Mouse (Mus musculus): Measurements from ENCODE around the gene Atp6v1f.

Gene Atp6v1f

DNA sequence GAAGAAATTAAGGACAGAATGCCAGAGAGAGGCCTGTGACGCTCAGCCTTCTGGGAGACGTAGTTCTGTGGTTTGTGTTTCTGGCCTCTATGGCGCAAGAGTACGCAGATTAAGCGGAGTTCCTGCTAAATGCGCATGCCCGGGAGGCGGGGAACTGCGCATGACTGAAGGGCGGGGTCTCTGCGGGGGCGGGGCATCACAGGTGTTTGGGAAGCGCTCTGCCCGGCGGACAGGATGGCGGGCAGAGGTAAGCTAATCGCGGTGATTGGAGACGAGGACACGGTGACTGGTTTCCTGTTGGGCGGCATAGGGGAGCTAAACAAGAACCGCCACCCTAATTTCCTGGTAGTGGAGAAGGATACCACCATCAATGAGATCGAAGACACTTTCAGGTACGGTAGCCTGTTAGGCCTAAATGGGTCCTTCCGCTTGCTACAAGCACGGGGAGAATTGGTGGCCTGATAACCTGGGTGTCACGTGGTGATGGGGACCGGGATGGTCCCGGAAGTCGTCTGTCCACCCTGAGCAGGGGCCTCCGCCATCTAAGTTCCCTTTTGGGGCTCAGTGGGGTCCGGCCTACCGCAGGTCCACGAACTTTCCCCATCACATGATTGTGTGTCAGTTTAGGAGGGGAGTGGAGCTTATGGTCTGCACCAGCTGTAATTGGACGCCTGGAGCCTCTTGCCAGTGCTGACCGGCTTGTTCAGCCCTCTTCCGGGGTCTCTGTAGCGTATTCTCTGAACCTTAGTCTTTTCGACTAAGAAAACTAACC is at the start of gene Atp6v1f:
Gene Atp6v1f (plus strand): TSS at position 136 of the 772 bp plus-strand sequence.
- peak; percentile 94 for DNase-seq

DNA sequence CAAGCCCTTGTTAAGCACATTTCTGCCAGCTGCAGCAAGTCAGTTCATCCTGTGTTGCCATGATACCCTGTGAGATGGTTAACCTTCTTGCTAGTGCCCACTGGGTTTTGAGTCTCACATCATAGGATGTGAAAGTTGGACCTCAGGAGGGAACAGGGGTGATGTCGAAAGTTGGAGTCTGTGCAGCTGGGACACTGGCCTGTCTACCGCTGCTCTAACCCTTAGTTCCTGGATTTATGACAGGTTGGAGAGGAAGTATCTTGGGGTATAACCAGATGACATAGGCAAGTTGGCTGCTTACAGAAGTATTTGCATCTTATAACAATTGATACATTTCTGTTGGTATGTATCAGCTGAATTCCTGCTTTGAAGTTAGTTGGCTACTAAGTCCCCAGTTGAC is 46.9 kb upstream of the Atp6v1f start:
- no peak for DNase-seq

DNA sequence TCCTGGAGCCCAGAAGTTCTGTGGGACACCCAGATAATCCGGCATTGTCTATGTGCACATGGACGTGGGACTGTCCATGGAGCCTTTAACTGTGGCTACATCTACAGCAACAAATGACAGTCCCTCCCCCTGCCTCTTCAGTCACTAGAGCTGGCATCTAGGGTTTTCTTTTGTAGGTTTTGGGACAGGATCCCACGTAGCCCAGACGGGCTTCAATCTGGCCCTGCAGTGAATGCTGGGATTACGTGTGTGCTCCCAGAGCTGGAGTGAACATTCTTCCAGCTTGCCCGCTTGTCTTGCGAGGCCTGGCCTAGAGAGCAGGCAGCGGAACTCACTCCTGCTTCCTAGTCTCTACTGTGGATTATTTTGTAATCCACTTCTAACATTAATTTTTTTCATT is 42.4 kb upstream of the Atp6v1f start:
- no peak for DNase-seq

DNA sequence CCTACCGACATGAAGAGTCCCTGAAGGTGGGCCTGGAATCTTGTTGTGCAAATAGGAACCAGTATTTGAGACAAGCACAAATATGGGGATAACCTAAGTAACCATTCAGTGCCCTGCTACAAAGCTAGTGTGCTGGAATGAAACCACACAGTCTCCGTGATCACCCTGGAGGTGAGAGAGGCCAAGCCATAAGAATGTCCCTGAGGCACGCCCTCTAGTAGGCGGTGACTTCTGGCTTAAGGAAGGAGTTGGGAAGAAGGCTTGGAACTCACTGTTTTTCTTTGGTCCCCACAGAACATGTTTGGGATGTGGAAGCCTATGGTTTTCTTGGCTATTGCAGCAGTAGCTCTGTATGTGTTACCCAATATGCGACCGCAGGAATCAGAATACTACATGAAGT is 41.2 kb upstream of the Atp6v1f start:
- DNase-seq = no peak

DNA sequence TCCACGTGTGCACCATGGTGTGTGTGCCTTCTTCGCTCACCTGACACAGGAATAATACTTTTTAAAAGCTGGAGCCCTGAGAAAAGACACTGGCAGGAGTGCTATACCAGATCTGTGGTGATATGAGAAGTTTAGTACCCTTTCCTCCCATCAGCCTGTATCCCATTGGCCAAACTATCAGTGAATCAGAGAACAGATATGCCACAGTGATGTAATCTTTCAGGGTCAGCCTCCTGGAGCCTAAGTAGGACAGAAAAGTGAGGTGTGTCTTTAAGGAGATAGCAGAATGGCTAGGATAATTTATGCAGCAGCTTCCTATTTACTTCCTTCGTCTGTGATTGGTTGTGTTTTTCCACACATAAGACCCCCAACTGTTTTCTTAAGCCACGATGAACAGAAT is 39.3 kb upstream of the Atp6v1f start:
- DNase-seq = no peak

DNA sequence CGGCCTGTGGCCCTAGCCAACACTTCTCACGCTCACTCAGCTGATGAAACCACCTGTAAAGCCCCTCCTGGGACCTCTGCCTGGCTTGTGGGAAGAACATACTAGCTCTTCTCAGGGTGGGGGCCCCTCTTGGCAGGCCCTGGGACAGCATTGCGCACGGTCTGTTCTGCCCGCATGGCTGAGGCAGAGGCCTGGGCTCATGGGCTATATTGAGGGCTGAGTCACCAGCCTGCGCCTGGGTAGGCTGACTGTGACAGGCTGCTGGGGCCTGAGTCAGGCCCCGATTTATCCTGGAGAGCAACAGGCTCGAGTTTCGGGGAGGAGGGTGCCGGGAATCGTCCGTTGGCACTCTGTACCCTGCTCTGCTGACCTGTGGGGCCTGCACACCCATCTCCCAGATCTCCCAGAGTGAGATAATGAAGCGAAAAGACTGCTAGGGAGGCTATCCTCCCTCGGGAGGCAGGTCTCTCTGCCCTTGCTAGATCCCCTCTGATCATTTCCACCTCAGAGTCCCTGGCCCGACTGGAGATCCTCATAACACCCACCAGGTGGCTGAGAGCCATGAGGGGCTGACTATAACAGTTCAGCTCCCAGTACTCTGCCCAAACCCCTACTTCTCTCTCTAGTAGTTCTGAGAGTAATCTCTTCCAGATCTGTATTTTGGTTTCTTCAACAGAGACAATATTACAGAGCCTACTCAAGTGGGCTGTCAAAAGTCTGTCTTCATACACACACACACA is 36.7 kb upstream of the Atp6v1f start:
- DNase-seq = no peak

DNA sequence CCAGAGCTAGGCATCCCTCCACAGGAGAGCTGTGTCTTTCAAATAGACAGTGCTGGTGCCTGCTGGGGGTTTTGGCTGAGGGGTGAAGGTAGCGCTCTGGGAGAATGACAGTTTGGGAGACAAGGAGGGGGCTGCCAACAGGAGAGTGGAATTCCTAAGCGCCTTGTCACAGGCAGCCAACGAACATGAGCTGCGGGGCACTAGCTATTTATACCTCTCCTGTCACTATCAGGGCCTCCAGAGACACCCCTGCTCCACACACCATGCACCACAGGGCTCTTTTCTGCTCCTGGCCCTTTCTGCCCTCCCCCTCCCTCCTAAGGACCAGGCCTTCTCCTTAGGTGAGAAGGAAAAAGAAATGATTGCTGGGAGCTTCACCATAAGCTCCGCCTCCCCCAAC is 36.0 kb upstream of the Atp6v1f start:
- no peak for DNase-seq

DNA sequence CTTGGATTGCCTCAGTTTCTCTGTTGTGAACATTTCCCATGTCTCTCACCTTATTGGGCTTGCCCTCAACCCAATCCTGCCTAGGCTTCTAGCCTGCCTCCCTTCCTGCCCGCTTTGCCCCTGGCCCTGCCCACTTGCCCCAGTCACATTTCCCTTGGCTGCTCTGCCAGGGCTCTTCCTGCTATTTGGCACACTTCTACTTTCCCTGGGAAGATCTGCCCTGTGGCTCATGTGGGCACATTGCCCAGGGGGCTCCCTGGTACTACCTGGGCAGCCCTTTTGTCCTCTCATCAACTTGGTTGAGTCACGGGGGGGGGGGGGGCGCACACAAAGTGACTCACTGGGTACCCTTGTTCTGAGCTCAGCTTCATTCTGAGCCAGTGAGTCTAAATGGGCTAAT is 35.4 kb upstream of the Atp6v1f start:
- DNase-seq = no peak

DNA sequence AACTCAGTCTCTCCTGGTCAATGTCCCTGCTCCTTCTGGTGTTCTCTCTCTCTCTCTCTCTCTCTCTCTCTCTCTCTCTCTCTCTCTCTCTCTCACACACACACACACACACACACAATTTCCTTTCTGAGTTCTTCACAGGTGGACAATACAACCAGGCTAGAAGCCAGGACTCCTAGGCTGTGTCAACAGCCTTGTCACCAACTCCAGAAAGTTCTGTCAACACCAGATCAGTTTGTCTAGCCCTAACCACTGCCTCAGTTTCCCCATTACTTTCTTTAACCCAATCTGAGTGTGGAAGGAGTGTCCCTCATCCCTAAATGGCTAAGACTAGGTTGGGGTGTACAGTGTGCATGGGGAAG is 34.9 kb upstream of the Atp6v1f start:
- DNase-seq = no peak

DNA sequence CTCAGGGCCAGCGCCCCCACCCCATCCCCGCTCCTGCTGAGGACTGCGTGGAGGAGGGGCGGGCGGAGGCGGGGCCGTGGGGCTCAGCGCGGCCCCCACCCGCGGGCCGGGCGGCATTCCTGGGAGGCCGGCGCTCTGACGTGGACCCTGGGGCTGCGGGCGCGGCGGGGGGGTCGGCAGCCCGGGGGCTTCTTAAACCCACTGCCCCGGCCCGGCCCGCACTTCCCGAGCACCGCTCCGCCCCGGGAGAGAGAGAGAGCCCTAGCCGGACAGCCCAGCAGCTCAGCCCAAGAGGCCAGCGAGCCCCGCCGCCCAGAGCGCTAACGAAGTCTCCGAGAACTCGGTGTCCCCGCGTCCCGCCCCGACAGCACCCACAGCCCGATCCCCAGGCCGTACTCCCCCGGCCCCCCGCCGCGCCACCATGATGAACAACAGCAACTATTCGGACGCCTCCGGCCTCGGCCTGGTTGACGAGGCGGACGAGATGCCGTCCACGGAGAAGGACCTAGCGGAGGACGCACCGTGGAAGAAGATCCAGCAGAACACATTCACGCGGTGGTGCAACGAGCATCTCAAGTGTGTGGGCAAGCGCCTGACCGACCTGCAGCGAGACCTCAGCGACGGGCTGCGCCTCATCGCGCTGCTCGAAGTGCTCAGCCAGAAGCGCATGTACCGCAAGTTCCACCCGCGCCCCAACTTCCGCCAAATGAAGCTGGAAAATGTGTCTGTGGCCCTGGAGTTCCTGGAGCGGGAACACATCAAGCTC is 34.3 kb upstream of the Atp6v1f start, which contains the start of gene Flnc:
Gene Flnc (plus strand): TSS at position 219 of the 766 bp plus-strand sequence.
- no peak for DNase-seq

DNA sequence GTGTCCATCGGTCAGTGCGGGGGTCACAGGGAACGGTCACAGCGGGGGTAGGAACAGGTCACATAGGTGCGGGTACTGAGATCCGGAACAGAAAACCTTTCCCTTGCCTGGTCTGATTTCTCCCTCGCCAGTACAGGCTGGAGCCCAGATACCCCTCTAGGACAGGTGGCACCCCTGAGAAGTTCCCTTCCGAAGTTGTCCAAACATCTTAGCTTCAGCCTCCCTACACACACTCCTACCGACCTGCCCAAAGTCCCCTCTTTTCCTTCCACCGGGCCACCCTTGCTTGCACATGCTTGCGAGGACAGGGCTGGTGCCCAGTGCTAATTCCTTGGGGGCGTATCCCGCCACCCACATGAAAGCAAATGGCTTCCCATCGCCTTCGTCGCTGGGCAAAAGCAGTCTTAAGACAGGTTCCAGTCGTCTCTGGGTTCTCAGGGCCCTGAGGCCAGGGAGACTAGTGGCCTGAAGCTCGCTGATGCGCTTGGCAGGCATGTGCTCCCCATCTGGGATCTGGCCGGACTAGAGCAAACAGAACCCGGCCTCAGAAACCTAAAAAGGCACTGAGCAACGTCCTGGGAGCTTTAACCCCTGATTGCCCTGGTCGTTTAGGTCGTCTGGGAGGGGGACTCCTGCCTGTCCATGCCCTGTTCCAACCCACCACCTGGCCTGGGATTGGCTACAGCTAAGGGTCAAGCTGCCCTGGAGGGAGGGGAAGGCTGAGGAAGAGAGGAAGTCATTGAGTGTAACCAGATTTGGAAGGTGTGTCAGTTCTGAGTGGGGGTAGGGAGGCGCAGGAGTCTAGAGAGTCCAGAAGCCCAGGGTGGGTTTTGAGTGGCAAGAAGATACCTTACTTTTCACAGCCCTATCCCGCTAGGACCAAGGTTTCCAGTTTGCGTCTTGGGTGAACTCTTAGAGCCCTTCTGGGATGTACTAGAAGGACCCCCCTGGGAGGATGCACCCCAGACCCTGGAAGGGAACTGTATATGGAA is 33.4 kb upstream of the Atp6v1f start:
- DNase-seq = no peak

DNA sequence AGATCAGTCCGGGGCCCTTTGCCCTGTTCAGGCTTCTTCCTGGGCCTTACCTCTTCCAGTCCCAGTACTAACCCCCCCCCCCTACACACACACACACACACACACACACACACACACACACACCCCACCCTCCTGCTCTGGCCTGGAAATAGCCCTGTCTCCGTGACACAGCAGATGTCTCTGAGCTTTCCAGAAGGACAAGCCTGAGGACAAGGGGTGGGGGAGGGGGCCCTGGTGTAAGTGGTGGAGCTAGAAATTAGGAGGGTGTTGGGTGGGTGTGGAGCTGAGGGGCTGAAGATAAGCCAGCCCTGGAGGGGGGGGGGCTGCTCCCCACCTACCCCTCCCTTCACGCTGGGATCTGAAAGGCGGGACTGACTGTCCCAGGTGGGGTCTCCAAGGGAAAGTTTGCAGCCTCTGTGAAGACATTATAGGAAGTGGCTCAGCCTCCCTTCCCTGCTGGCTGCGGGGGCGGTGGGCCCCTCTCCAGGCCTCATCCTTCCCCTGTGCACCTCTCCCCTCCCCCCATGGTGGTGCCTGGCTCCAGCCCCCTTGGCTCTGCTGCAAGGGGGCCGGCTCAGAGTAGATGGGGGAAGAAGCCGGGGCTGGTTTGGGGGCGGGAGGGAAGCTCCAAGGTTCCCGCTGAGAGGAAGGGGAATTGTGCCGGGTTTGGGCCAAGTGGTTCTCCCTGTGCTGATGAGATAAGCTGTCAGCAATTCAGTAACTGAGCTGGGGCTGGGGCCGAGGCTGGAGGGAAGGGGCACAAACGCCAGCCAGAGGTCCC is 32.4 kb upstream of the Atp6v1f start:
- no peak for DNase-seq

DNA sequence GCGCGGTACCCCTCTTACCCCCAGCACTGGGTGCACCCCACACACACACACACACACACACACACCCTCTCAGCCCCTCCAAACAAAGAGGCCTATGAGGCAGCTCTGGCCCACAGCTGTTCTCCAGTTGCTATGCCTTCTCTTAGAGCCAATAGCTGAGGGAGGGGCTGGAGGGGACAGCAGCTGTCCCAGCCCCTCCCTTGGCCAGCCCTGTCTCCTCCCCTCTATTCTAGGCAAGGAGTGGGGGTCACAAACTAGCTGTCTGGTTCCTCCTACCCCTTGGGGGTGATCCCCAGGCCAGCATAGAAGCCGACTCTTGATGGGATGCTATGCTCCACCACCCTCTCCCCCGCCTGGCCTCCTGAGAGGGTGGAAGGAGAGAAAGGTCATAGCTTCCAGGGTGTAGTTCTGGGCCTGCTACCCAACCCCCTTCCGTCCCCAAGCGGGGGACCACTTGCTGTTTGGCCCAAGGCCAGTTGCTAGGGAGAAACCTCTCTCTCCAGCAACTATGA is 31.5 kb upstream of the Atp6v1f start:
- no peak for DNase-seq

DNA sequence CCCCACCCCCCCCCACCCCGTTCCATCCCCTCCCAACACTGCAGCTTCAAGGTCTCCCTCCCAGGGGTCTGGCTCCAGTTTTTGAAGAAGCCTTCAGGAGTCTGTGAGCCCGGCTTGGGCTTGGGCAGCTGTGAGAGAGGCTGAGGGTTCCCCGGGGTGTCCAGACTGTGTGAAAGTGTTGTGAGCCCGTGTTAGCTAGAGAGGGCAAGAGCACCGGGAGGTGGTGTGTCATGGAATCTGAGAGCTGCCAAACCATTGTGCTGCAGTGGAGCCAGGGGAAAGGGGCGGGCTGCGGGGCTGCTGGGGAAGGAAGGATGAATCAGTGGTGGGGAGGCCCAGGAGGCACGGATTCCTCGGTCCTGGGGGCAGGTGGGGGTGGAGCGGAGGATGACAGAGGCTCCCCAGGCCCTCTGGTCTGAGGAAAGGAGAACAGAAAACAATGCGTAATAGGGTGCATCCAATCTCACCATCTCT is 31.0 kb upstream of the Atp6v1f start:
- no peak for DNase-seq

DNA sequence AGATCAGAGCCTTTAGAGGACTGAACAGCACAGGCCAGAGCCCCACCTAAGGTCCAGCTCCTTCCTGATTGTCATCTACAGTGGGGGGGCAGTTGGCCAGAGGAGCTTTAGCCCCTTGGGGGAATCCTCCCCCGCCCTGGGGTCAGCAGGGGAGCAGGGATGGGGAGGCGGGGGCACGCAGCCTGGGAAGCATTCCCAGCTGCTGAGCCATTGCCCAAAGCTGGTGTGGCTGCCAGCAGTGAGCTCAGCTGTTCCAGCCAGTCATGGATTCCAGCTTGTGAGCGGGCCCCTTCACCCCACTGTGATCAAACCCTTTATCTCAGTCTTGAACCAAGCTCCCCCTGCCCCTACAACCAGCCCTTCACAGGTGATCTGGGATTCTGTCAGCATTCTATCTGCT is 28.3 kb upstream of the Atp6v1f start:
- DNase-seq = no peak

DNA sequence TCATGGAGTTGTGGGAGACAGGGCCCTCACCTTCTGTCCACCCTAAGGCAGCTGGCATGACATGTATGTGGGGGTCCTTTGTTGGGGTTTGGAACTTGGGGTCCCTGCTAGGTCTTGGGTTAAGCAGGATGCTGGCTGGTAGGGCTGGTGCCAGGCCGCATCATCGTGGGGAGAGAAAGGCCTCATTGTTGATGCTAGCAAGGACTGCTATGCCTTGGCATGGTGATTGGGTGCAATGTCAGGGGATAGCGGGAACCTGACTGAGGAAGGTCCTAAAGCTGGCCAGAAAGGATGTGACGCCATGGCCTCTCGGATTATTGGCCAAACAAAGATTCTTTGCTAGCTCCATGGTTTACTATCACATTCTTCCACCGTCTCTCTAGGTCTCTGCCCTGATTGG is 27.7 kb upstream of the Atp6v1f start:
- DNase-seq = no peak

DNA sequence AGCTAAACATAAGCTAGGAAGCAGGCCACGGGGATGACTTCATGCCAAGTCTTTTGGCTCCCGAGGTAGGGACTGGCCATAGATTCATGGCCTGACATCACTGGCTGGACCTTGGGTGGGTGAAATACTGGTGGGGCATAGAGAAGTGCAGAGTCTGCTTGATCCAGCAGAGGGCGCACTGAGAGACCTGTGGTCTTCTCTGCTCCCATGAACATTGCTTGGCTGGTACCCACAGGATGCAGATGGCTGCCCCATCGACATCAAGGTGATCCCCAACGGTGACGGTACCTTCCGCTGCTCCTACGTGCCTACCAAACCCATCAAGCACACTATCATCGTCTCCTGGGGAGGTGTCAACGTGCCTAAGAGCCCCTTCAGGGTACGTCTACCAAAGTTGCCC is 22.7 kb upstream of the Atp6v1f start:
- no peak for DNase-seq

DNA sequence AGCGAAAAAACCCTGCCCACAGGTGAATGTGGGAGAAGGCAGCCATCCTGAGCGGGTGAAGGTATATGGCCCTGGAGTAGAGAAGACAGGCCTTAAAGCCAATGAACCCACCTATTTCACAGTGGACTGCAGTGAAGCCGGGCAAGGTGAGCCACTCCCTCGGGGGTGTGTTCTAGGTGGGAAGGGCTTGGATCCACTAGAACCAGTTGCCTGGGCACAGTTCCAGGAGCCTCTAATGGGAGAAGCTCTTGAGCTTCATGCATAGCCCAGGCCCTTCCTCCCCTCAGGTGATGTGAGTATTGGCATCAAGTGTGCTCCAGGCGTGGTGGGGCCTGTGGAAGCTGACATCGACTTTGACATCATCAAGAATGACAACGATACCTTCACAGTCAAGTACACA is 22.2 kb upstream of the Atp6v1f start:
- no peak for DNase-seq

DNA sequence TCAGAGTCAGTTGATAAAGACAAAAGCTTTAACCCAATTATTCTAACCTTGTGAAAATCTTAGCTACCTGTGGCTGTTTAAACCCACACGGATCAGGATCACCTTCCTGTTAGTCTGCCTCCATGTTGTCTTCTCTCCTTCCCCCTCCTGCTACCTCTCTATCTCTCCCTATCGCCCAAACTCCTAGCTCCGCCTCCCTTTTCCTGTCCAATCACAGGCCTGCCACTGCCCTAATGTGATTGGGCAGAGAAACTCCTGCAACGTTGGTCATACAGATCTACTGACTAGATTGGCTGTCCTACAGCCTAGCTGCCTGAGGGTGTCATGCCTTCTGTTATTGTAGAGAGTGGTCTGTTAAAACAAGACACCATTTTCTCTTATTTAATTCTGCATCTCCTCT is 17.7 kb upstream of the Atp6v1f start:
- no peak for DNase-seq

DNA sequence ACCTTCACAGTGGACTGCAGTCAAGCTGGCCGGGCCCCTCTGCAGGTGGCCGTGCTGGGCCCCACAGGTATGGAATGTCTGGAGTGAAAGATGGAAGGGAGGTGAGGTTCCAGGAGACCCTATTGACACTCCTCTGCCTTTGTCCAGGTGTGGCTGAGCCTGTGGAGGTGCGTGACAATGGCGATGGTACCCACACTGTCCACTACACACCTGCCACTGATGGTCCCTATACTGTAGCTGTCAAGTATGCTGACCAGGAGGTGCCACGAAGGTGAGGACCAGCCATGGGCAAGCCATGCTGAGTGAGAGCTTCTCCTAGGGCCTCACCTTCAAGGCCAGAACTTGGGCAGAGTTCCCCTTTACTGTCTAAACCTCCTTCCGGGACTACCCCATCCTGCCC is 16.9 kb upstream of the Atp6v1f start:
- no peak for DNase-seq

DNA sequence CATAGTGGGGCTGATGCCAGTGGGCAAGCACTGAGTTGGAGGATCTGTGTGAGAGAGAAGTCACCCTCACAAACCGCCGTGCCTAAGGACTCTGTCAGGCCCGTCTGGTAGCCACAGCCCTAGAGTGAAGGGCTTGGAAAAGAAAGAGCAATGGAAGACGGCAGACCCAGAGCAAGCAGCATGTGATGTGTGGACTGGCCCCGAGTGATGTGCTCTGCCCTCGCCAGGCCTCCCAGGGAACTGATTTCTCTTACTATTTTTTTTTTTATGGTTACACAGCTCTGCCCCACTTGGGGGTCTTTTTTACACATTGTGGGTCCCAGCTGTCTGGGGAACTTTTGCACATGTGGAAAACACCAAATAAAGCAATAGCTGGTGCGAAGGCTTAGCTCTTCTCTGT is 6.0 kb upstream of the Atp6v1f start:
- no peak for DNase-seq
